Mouse (Mus musculus) embryo, embryonic 10.5 days (tissue): ENCODE measurements at regions not wholly inside any gene's neighbourhood (a gene's known extent, or its start where the extent isn't known, plus 50 kb on each side); places are given as distances from the start of the nearest gene placed in this dataset.

ENCODE experiments used
- DNase-seq: peaks from one replicate; pipeline ENCODE4 v3.0.0-alpha.2; 2015; ENCODE audit warnings: low spot score

DNA sequence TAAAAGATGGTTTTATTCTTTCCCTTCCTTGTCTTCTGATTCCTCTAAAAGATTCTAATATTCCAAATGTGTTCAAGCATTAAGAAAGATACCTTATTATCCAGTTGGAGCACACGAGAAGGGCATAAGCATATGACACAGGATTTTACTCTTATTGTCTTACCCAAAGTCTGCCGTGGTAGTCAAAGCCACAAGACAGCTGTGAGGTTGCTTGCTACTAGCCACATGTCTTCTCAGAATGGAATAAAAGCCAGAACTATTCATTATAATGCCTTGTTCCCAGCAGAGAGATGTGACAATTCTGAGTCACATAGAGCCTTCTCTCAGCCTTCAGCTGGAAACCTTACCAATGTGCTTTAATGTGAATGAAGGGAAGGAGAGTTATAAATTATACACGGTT lies 71.5 kb downstream of the Pdha2 start:
- DNase-seq = no peak

DNA sequence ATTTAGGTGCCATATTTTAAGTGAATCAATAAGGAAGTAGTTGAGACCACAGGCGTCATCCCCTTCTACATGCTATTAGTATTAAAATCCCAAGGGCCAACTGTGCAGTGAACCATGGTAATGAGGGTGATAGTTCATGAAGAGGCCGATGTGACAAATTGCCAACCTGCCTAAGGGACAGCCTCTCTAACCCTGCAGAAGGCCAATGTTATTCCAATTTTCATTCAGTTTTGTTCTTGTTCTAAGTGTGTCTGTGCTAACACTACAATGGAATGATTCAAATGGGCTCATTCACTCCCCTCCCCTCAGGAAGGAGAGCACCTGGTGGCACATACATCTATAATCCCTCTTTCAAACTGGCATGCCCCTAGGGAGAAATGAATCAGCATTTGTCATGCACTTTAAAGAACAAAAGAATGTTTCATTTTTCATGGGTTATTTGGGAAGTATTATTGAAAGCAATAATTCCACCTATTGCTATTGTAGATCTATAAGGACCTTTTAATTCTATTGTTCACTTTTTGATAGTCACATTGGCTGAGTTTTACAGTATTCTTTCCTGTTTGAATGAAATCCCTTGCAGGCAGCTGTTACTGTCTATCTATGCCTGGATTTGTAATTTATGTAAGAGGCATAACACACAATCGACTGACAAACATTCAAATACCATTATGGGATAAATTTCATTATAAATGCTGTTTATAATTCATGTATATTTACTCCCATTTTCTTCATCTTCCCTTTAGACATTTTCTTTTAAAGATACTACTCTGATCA lies 99.6 kb downstream of the Pdha2 start:
- peak; percentile 84 for DNase-seq

DNA sequence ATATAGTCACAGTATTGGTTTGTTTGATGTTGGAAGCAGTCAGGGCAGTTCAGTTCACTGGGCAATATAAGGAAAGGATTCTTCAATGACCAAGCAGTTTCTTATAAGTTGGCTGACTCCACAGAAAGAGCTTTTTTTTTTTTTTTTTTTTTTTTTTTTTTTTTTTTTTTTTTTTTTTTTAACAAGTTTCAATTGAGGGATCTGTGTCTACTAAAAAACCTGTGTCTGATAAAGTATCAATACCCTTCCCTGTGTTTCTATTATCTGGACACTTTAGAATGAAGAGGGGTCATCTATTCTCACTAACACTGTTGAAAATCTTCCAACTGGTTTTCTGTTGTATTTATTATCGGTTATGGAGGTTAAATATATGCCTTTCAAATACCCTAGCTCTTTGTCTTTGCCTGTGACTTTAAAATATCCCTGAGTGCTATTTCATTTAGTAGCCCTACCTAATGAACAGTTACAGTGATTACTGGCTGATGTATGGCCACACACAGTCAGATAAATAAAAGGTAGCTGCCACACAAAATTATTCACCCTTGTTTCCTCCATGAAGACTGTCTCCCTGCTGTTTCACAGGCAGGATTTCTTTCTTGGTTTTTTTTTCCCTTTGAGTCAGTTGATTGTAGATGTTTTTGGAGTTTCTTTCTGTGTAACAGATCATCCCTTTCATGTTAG lies 100.3 kb downstream of the Pdha2 start:
- no peak for DNase-seq
